Mouse (Mus musculus): ENCODE measurements at regions not wholly inside any gene's neighbourhood (a gene's known extent, or its start where the extent isn't known, plus 50 kb on each side); places are given as distances from the start of the nearest gene placed in this dataset.

GRCm38 (mm10) chr6:17157270-17157669, 92.3 kb downstream of the Tes start:
- TF ChIP-seq CTCF (IDR thresholded peaks at IDR 0.05; ENCODE audit: low read depth): no peak
- TF ChIP-seq EP300 (IDR thresholded peaks at IDR 0.05; ENCODE audit: low read depth): no peak
